Mouse (Mus musculus) megakaryocyte, adult 5-6 weeks (primary cell): ENCODE results near the gene Lyg1. TPM values are rescaled to one million over a fixed set of nuclear protein-coding genes. Genes with fewer than 3 reads are reported as not detected.
A peak's percentile ranks its signal among the peaks of the same experiment; 100 is the strongest.

Experiments
- ATAC-seq: 2 replicates; pipeline ENCODE4 v1.8.0; 2016; ENCODE audit warnings: mild to moderate bottlenecking, inconsistent platforms; ENCODE audit not compliant: poor library complexity, severe bottlenecking
- total RNA-seq, 2 experiments: library from RNA; stranded (forward) in 1 of 2; stranded (reverse) in 1 of 2; fragments of 153-499, 151-499 nt in 1 of 2; fragments of 221-1000, 200-1000 nt in 1 of 2; gene quantifications; 2 replicates each; pipeline versions ENCODE4 v1.2.3 to v1.2.4; 2015 to 2017

The Lyg1 gene
- total RNA-seq, 2 experiments from 2014 or later, result not detected

GRCm38 (mm10) chr1:37955251-37955650 lies 2.3 kb downstream of the Lyg1 start:
- ATAC-seq, result no peak

DNA sequence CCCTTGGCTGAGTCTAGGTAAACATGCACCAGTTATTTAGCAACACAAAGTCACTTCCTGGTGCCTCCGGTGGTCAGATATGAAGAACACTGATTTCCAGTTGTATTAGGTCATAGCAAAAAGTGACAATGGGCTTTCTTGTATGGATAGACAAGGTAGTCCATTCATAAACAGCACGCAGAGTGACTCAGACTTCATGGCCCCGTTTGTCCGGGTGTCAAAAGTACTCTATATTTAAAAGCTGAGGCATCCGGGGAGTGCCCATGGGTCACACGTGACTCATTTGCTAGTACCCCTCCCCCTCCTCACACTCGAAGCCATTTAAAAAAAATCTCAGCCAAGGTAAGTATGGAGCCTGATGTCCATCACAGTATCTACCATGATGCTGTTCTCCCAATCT lies 2.8 kb downstream of the Lyg1 start:
- no peak for ATAC-seq

DNA sequence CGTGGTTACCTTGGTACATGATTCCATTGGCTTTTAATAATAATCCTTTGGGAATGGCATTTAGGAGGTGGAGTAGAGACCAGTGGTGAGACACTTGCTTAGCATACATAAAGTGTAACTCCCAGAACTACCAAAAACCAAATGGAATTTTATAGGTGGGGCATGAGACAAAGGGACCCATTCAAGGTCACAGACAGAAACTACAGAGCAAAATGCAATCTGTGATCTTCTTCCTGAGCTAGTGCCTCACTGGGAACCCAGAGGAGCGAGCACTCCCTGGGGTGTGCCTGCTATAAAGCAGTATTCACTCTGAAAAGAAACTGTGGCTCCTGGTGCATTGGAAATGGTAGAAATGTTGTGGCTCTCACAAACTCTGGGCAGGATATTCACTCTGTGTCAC lies 8.7 kb downstream of the Lyg1 start:
- no peak for ATAC-seq

DNA sequence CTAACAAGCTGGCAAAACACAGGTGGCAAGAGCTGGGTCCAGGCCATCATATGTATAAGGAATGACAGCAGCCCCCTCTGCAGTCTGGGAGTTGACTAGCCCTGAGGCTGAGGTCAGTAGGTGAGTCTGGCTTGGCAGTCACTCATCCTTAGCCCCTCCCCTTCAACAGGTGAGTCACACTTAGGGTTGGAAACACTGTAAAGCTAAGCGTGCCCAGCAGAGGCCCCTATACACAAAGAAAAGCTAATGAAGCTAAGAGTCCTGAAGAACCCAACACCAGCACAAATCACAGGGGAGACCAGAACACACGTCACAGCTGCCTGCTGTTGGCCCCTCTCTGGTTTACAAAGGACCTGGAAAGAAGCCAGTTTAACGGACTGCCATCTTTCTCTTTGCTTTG lies 25.8 kb downstream of the Lyg1 start:
- ATAC-seq, result no peak

DNA sequence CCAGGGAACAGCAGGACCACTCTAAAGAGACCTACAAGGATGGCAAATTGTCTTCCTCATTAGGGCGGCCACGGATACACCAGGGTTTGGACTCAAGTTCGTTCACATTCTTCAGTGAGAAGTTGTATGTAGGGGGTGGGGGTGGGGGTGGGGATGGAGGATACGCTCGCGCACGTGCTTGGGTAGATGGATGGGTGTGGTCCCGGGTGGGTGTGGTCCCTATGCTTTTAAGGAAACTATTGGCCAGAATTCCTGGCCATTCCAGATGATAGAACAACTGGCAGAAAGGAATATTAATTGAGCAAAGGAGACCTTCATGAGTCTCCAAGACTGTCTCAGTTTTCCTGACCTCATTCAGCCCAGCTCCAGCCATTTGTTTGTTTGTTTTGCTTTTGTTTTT lies 31.6 kb downstream of the Lyg1 start:
- ATAC-seq, result no peak

- ATAC-seq, result no peak
Observed at GRCm38 (mm10) chr1:37922536-37922935, 35.0 kb downstream of the Lyg1 start.

DNA sequence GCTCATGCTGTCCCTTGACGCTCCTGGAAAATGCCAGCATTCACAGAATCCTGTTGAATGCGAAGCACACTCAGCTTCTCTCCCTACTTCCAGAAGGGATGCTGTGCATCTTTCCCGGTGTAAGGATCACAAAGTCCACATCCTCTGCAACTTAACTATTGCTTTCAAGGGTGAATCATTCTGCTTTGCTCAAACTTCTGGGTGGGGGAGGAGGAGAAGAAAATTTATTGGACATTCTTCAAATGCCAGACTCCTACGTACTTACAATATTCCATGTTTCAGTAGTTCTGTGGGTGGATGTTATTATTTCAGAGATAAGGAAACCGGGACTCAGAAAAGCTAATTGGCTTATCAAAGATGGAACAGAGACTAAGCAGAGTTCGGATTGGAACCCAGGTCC lies 39.5 kb downstream of the Lyg1 start:
- no peak for ATAC-seq

DNA sequence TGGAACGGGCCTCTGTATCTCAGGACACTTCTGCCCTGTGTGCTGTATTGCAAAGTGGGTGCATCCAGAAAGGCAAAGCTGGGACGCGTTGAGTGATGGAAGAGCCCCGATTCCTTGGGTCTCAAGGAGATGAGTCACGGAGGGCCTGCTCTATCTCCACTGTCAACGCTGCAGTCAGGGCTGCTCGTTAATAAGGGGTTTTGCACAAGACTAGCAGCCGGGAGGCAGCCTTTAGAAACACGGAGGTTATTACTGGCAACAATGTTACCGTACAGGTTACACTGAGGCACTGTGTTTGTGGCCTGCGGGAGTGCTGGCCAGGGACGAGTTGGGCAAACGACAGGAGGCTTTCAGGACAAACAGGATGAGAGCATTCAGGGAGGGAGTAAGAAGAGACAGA lies 39.9 kb downstream of the Lyg1 start:
- ATAC-seq, result no peak

- ATAC-seq, result no peak
Observed at GRCm38 (mm10) chr1:37916393-37916792, 41.2 kb downstream of the Lyg1 start, which contains the start of gene Lyg2. TSS of gene Lyg2 (minus strand) at chr1:37916493.

GRCm38 (mm10) chr1:37912751-37913150 lies 44.8 kb downstream of the Lyg1 start:
- no peak for ATAC-seq

GRCm38 (mm10) chr1:37903178-37903577 lies 54.4 kb downstream of the Lyg1 start:
- peak; percentile 82 for ATAC-seq

DNA sequence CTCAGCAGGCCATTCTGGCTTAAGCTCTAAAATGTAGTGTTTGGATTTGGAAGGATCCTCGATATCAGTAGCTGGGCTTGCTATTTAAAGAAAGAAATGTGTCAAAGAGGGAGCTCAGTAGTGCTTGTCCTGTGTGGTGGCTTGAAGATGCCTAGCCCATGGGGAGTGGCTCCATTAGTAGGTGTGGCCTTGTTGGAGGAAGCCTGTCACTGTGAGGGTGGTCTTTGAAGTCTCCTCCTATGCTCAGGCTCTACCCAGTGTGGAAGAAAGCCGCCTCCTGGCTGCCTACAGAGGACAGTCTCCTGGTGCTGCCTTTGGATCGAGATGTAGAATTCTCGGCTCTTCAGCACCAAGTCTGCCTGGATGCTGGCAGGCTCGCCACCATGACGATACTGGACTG lies 57.3 kb downstream of the Lyg1 start:
- ATAC-seq, result no peak

DNA sequence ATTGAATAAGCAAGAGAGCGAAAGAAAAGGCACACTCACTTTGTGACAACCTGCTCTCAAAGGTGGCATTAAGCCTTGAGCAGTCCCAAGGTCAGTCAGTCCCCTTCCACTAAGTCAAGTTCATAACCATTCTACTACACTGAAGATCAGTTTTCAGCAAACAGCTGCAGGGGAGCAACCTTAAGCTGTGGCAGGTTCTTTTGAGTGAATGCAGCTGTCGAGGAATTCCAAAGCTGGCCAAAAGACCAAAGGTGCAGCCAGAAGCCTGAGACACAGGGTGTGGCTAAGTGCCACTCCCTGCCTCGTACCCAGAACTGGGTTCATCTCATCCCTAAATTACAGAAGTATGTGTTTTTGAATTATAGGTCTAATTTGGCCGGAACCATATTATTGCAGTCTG lies 57.7 kb downstream of the Lyg1 start:
- no peak for ATAC-seq

Other genes starting within 250 kb of the Lyg1 start
- 0.11 and 0.34 TPM in 2 replicates for gene 2010300C02Rik, start 237.7 kb downstream of the Lyg1 start, total RNA-seq (2015)
- gene 2010300C02Rik, start 237.7 kb downstream of the Lyg1 start, total RNA-seq (2017), result not detected in 2 replicates
- gene Tsga10, start 91.3 kb downstream of the Lyg1 start, total RNA-seq (2015), result 12.5 and 15.0 TPM in 2 replicates
- gene Tsga10, start 91.3 kb downstream of the Lyg1 start, total RNA-seq (2017), result 14.1 and 14.8 TPM in 2 replicates
- gene Lipt1, start 86.0 kb downstream of the Lyg1 start, total RNA-seq (2015), result 1.9 and 2.0 TPM in 2 replicates
- 0.22 and 1.5 TPM in 2 replicates for gene Lipt1, start 86.0 kb downstream of the Lyg1 start, total RNA-seq (2017)
- 26.0 and 36.1 TPM in 2 replicates for gene Mitd1, start 67.3 kb downstream of the Lyg1 start, total RNA-seq (2015)
- gene Mitd1, start 67.3 kb downstream of the Lyg1 start, total RNA-seq (2017), result 28.3 and 30.2 TPM in 2 replicates
- gene Mrpl30, start 67.3 kb downstream of the Lyg1 start, total RNA-seq (2015), result 223 and 230 TPM in 2 replicates
- 174 and 190 TPM in 2 replicates for gene Mrpl30, start 67.3 kb downstream of the Lyg1 start, total RNA-seq (2017)
- not detected in 2 replicates for gene Lyg2, start 41.3 kb downstream of the Lyg1 start, total RNA-seq (2015)
- gene Lyg2, start 41.3 kb downstream of the Lyg1 start, total RNA-seq (2017), result not detected in 2 replicates
- gene Txndc9, start 40.1 kb upstream of the Lyg1 start, total RNA-seq (2015), result 60.9 and 65.4 TPM in 2 replicates
- 48.1 and 51.9 TPM in 2 replicates for gene Txndc9, start 40.1 kb upstream of the Lyg1 start, total RNA-seq (2017)
- 20.8 and 21.1 TPM in 2 replicates for gene Eif5b, start 40.3 kb upstream of the Lyg1 start, total RNA-seq (2015)
- gene Eif5b, start 40.3 kb upstream of the Lyg1 start, total RNA-seq (2017), result 7.6 and 14.3 TPM in 2 replicates
- gene Rev1, start 172.0 kb upstream of the Lyg1 start, total RNA-seq (2015), result 17.8 and 18.3 TPM in 2 replicates
- 20.7 and 23.0 TPM in 2 replicates for gene Rev1, start 172.0 kb upstream of the Lyg1 start, total RNA-seq (2017)